Mouse (Mus musculus): ENCODE results near the gene Rassf2.

Gene Rassf2

GRCm38 (mm10) chr2:132005445-132005844, 24.6 kb downstream of the Rassf2 start:
- DNase-seq (ENCODE audit: low spot score in 2 of 2) = no peak

GRCm38 (mm10) chr2:132004495-132005136, 25.4 kb downstream of the Rassf2 start:
- DNase-seq (ENCODE audit: low spot score in 2 of 2) = no peak

GRCm38 (mm10) chr2:132003916-132004315, 26.1 kb downstream of the Rassf2 start:
- no peak for DNase-seq (ENCODE audit: low spot score in 2 of 2)

GRCm38 (mm10) chr2:132001696-132002334, 28.2 kb downstream of the Rassf2 start:
- DNase-seq (ENCODE audit: low spot score in 2 of 2) = no peak

GRCm38 (mm10) chr2:131997356-131997755, 32.7 kb downstream of the Rassf2 start:
- DNase-seq (ENCODE audit: low spot score in 2 of 2) = no peak

GRCm38 (mm10) chr2:131996369-131996768, 33.7 kb downstream of the Rassf2 start:
- peak in 1 of 2 experiments; percentile 50 for DNase-seq (ENCODE audit: low spot score in 2 of 2)

- peak; percentile 41 to 69 for DNase-seq (ENCODE audit: low spot score in 2 of 2)
Measured at GRCm38 (mm10) chr2:131995742-131996141, 34.3 kb downstream of the Rassf2 start.

GRCm38 (mm10) chr2:131994971-131995370, 35.1 kb downstream of the Rassf2 start:
- DNase-seq (ENCODE audit: low spot score in 2 of 2) = no peak

- DNase-seq (ENCODE audit: low spot score in 2 of 2) = no peak
Measured at GRCm38 (mm10) chr2:131993563-131994088, 36.4 kb downstream of the Rassf2 start.

- DNase-seq (ENCODE audit: low spot score in 2 of 2) = no peak
Measured at GRCm38 (mm10) chr2:131993151-131993550, 36.9 kb downstream of the Rassf2 start.

- no peak for DNase-seq (ENCODE audit: low spot score in 2 of 2)
Measured at GRCm38 (mm10) chr2:131992487-131992886, 37.6 kb downstream of the Rassf2 start.

- DNase-seq (ENCODE audit: low spot score in 2 of 2) = no peak
Measured at GRCm38 (mm10) chr2:131988550-131988949, 41.5 kb downstream of the Rassf2 start.

- DNase-seq (ENCODE audit: low spot score in 2 of 2) = no peak
Measured at GRCm38 (mm10) chr2:131987950-131988349, 42.1 kb downstream of the Rassf2 start.

- DNase-seq (ENCODE audit: low spot score in 2 of 2) = no peak
Measured at GRCm38 (mm10) chr2:131982546-131983196, 47.4 kb downstream of the Rassf2 start.

- no peak for DNase-seq (ENCODE audit: low spot score in 2 of 2)
Measured at GRCm38 (mm10) chr2:131980866-131981265, 49.2 kb downstream of the Rassf2 start.

GRCm38 (mm10) chr2:131976663-131977062, 53.4 kb downstream of the Rassf2 start:
- DNase-seq (ENCODE audit: low spot score in 2 of 2) = no peak

- DNase-seq (ENCODE audit: low spot score in 2 of 2) = no peak
Measured at GRCm38 (mm10) chr2:131971098-131971497, 59.0 kb downstream of the Rassf2 start.

- DNase-seq (ENCODE audit: low spot score in 2 of 2) = no peak
Measured at GRCm38 (mm10) chr2:131970597-131970996, 59.5 kb downstream of the Rassf2 start.

- DNase-seq (ENCODE audit: low spot score in 2 of 2) = no peak
Measured at GRCm38 (mm10) chr2:131961671-131962070, 68.4 kb downstream of the Rassf2 start.

- DNase-seq (ENCODE audit: low spot score in 2 of 2) = no peak
Measured at GRCm38 (mm10) chr2:131957731-131958222, 72.3 kb downstream of the Rassf2 start.

- no peak for DNase-seq (ENCODE audit: low spot score in 2 of 2)
Measured at GRCm38 (mm10) chr2:131956336-131957256, 73.5 kb downstream of the Rassf2 start.

Data from right cerebral cortex, postnatal 36 days (tissue).